Mouse (Mus musculus) stomach, embryonic 16.5 days (tissue): ENCODE measurements around the gene Lctl. TPM values are rescaled to one million over a fixed set of nuclear protein-coding genes. Genes with fewer than 3 reads are reported as not detected.
"Not testable (repeated sequence)": the region's sequence is repeated elsewhere in the genome, so short reads cannot be mapped to it uniquely, and the experiment has no call there.

Experiments
- ATAC-seq: fragments of 200-750 bp; cut with Nextera tagmentation; 2 replicates; pipeline ENCODE4 v1.8.0; 2017; ENCODE audit warnings: moderate number of reproducible peaks, moderate TSS enrichment; ENCODE audit not compliant: insufficient read depth, low FRiP score
- H3K27ac ChIP-seq: fragments of 300-500 bp; sonication (generic); 2 replicates; pipeline ENCODE4 v1.5.1; 2014; ENCODE audit warnings: low read length
- H3K27me3 ChIP-seq: fragments of 300-500 bp; sonication (generic); 2 replicates; pipeline ENCODE4 v1.6.1; 2014; ENCODE audit warnings: low read length, control low read depth, mixed read lengths; ENCODE audit not compliant: control insufficient read depth, insufficient read depth
- H3K36me3 ChIP-seq: fragments of 300-500 bp; sonication (generic); 2 replicates; pipeline ENCODE4 v1.6.1; 2014; ENCODE audit warnings: low read length; ENCODE audit not compliant: control insufficient read depth, insufficient read depth
- H3K4me1 ChIP-seq: fragments of 300-500 bp; sonication (generic); 2 replicates; pipeline ENCODE4 v1.6.1; 2014; ENCODE audit warnings: low read length, control low read depth, mixed read lengths; ENCODE audit not compliant: control insufficient read depth, insufficient read depth
- H3K4me2 ChIP-seq: fragments of 300-500 bp; sonication (generic); 2 replicates; pipeline ENCODE4 v1.6.1; 2014; ENCODE audit warnings: low read depth, low read length, mixed read lengths
- H3K4me3 ChIP-seq: fragments of 300-500 bp; sonication (generic); replicated peaks from 2 replicates; pipeline ENCODE4 v1.5.1; 2014; ENCODE audit warnings: mild to moderate bottlenecking, low read length
- H3K9ac ChIP-seq: fragments of 300-500 bp; sonication (generic); 2 replicates; pipeline ENCODE4 v1.6.1; 2014; ENCODE audit warnings: low read length
- H3K9me3 ChIP-seq: fragments of 300-500 bp; sonication (generic); replicated peaks from 2 replicates; pipeline ENCODE4 v1.6.1; 2016; ENCODE audit warnings: low read length, control low read depth; ENCODE audit not compliant: control insufficient read depth
- WGBS: fragments of 180-500 bp; shearing (Covaris S2); extraction: QIAGEN DNeasy Blood & Tissue Kit; methylation state at CpG from one replicate; pipeline ENCODE4 v1.1.7; 2014; 5-methylcytosine and 5-hydroxymethylcytosine counted together
- polyA plus RNA-seq: library from polyadenylated mRNA; unstranded; fragments of >200 nt; fragmentation: Nextera tagmentation; extraction: Ambion mirVana; gene quantifications from 2 replicates; pipeline ENCODE4 v1.2.1, GENCODE M21; 2015

The Lctl gene
- polyA plus RNA-seq, 1 experiment from 2014 or later: 0.23 TPM

DNA sequence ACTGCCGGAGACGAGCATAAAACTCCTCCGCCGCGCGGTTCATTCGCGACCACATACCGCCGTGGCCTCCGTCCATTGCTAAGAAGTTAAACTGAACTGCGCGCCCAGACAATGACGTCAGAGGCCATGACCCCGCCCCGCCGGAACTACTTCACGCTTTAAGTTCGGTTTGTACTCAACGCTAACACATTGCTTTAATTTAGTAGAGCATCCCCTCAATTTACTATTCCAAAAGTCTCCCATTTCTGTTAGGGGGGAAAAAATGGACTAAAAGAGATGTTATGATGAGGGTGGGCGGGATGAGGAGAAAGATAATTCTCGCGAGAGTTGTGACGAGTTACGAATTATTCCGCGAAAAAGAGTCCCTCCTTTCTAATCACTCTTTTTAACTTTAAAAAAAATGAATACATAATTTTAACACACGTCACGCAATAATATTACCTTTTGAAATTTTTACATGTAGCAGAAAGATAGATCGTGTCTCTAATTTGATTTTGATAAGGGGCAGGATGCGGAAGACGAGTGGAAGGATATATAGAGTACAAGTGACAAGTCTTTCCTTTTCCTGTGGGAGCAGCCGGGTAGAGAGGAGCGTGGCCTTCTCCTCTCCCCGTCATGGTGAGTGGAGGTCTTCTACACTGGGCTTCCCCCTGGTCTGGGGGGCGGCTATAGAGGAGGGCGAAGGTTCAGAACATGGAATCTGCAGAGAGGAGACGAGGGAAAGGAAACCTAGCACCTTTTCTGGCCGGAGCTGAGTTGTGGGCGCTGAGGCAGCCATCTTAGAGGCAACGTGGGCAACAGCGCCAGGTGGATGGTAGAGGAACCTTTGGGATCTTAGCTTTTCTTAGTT is 56.1 kb downstream of the Lctl start, which contains the start of the genes Zwilch and Rpl4:
TSS of gene Zwilch (minus strand) at position 289 of the 850 bp plus-strand sequence.
TSS of gene Rpl4 (plus strand) at position 560 of the 850 bp plus-strand sequence.
- Histone ChIP-seq H3K9me3 (no peaks in the 10 kb centered on the region), H3K36me3 (peaks cover 27% of the 10 kb centered on the region), H3K27me3 (no peaks in the 10 kb centered on the region), H3K9ac (peak within 1 kb of the TSS; percentile 96), H3K4me2 (peak within 1 kb of the TSS; percentile 95), H3K4me3 (peak within 1 kb of the TSS; percentile 99), H3K4me1 (peaks cover 13% of the 10 kb centered on the region), H3K27ac (peak within 1 kb of the TSS; percentile 97)
- WGBS: under 1% methylated on average over 42 of the region's 42 CpGs
- peak; percentile 88 for ATAC-seq

DNA sequence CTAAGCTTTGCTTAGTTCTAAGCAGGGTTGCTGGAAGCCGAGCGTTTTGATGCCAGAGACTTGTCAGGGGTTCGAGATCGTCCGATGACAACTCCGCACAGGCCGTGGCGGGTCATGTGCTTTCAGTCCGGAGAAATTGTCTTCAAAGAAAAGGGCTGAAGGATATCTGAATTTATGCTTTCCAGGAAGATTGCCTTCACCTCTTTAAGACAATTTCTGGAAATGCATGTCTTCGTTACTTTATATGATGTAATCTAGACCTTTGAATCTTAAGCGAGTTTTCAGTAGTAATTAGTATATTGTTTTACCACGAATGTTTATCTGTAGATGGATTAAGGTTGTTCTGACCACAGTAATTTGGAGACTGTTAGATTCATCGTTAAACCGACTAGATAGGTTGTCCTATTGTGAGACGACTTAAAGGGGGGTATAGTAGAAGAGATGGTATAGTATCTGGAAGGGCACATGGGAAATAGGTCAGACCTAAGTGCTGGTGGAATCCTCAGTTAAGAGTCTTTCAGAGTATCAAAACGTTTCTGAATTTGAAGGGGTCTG is 56.8 kb downstream of the Lctl start:
- peak overlapping the region; percentile 81 for H3K27ac ChIP-seq
- H3K4me3 ChIP-seq: peak overlapping the region; percentile 99
- no peaks in the 10 kb centered on the region for H3K9me3 ChIP-seq
- peaks cover 14% of the 10 kb centered on the region for H3K4me1 ChIP-seq
- peak overlapping the region; percentile 95 for H3K4me2 ChIP-seq
- no peak for ATAC-seq
- under 1% methylated on average over 16 of the region's 16 CpGs for WGBS
- H3K36me3 ChIP-seq: peaks cover 34% of the 10 kb centered on the region
- H3K27me3 ChIP-seq: no peaks in the 10 kb centered on the region
- peak overlapping the region; percentile 96 for H3K9ac ChIP-seq

GRCm38 (mm10) chr9:64174341-64174740 is 57.4 kb downstream of the Lctl start:
- peak overlapping the region; percentile 95 for H3K4me2 ChIP-seq
- peaks cover 35% of the 10 kb centered on the region for H3K36me3 ChIP-seq
- no peak overlapping the region for H3K27ac ChIP-seq
- peaks cover 15% of the 10 kb centered on the region for H3K4me1 ChIP-seq
- H3K9ac ChIP-seq: peak overlapping the region; percentile 96
- peak overlapping the region; percentile 99 for H3K4me3 ChIP-seq
- no peaks in the 10 kb centered on the region for H3K9me3 ChIP-seq
- no peaks in the 10 kb centered on the region for H3K27me3 ChIP-seq
- no peak for ATAC-seq

DNA sequence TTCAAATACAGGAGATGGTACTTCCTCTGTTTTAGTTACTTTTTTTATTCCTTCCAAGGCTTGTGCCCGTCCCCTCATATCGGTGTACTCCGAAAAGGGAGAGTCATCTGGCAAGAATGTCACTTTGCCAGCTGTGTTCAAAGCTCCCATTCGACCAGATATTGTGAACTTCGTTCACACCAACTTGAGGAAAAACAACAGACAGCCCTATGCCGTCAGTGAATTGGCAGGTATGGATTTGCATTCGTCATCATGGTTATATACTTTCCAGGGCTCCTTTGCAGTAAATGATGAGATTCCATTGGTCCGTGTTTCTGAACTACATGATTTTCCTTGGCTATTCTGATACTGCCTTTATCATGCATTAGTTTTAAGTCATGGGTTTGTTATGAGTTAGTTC is 57.8 kb downstream of the Lctl start:
- Histone ChIP-seq H3K4me3 (peak overlapping the region; percentile 99), H3K9ac (peak overlapping the region; percentile 19; the same call in 1 of the 2 replicates), H3K9me3 (no peaks in the 10 kb centered on the region), H3K36me3 (peaks cover 35% of the 10 kb centered on the region), H3K27me3 (no peaks in the 10 kb centered on the region), H3K4me1 (peaks cover 16% of the 10 kb centered on the region), H3K27ac (no peak overlapping the region), H3K4me2 (peak overlapping the region; percentile 95)
- 53% methylated on average over 8 of the region's 8 CpGs for WGBS
- ATAC-seq: no peak

GRCm38 (mm10) chr9:64175378-64175777 is 58.4 kb downstream of the Lctl start:
- H3K9ac ChIP-seq: 0 out of 2 replicates have a peak overlapping the region, but pooled peaks have one; percentile 19
- ATAC-seq: no peak
- 0 out of 2 replicates have a peak overlapping the region, but pooled peaks have one; percentile 95 for H3K4me2 ChIP-seq
- H3K4me3 ChIP-seq: no peak overlapping the region
- H3K4me1 ChIP-seq: peaks cover 18% of the 10 kb centered on the region
- H3K27me3 ChIP-seq: no peaks in the 10 kb centered on the region
- 83% methylated on average over 11 of the region's 11 CpGs for WGBS
- peaks cover 35% of the 10 kb centered on the region for H3K36me3 ChIP-seq
- H3K9me3 ChIP-seq: no peaks in the 10 kb centered on the region
- no peak overlapping the region for H3K27ac ChIP-seq

DNA sequence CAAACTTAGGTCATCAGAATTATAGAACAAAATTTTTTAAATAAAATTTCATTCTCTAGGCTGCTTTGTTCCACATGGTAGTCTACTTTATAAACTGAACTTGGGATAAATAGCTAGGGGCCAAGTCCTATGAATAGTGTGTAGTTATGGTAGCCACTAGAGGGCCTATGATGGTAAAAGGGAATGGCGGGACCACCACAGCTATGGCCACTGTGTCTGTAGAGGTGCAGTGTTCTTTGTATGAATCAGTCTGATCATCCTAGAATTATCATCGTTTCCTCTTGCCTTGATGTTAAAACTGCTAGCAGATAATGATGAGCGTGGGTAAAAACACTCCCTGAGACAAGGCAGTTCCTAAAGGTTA is 61.6 kb downstream of the Lctl start:
- WGBS: 31% methylated on average over 3 of the region's 3 CpGs
- peaks cover 11% of the 10 kb centered on the region; the same call in 1 of the 2 replicates for H3K4me1 ChIP-seq
- peaks cover 47% of the 10 kb centered on the region for H3K36me3 ChIP-seq
- ATAC-seq: no peak
- no peaks in the 10 kb centered on the region for H3K27me3 ChIP-seq
- peak overlapping the region; percentile 86 for H3K9ac ChIP-seq
- peak overlapping the region; percentile 91 for H3K27ac ChIP-seq
- peak overlapping the region; percentile 55 for H3K4me2 ChIP-seq
- H3K4me3 ChIP-seq: peak overlapping the region; percentile 73
- no peaks in the 10 kb centered on the region for H3K9me3 ChIP-seq

DNA sequence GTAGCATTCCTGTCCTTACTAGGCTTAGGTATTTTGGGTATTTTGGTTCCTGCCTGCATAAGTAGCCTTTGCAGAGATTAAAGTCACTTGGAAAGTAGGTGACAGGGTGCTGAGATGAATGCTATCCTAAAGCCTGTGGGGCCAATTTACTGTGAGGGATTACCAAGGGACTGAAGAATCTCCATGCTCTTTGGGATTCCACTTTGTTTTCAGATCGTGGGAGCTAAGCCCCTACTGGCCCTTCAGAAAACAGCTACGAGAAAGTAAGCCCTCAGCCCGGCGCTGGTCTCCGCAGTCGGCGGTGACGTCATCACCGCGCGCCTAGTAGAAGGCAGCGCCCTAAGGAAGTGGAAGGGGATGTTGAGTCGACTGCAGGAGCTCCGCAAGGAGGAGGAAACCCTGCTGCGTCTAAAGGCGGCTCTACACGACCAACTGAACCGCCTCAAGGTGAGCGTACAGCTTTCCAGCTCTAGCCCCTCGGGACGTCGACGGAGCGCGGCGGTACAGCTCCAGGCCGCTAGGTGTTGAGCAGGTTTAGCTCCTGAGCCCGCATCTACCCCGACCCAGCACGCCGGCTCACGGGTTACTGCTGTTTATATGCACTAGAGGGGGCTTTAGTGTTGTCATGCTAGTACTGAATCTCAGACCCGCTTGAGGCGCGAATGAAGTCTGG is 62.2 kb downstream of the Lctl start, which contains the start of gene Snapc5:
TSS of gene Snapc5 (plus strand) at position 301 of the 673 bp plus-strand sequence.
- no peaks in the 10 kb centered on the region for H3K9me3 ChIP-seq

GRCm38 (mm10) chr9:64183295-64183694 is 66.3 kb downstream of the Lctl start:
- H3K9ac ChIP-seq, H3K9me3 ChIP-seq, H3K4me1 ChIP-seq, H3K27ac ChIP-seq, H3K27me3 ChIP-seq, ATAC-seq, H3K4me3 ChIP-seq, H3K4me2 ChIP-seq: not testable (repeated sequence)
- peaks cover 27% of the 10 kb centered on the region; the same call in 1 of the 2 replicates for H3K36me3 ChIP-seq
- 95% methylated on average over 5 of the region's 5 CpGs for WGBS

More for the DNA sequence above, 62.2 kb downstream of the Lctl start, which contains the start of gene Snapc5:
- under 1% methylated on average over 35 of the region's 35 CpGs for WGBS
- peak; percentile 94 for ATAC-seq
- Histone ChIP-seq H3K9ac (peak within 1 kb of the TSS; percentile 86), H3K27ac (peak within 1 kb of the TSS; percentile 91), H3K4me3 (peak within 1 kb of the TSS; percentile 73), H3K36me3 (peaks cover 48% of the 10 kb centered on the region), H3K4me2 (peak within 1 kb of the TSS; percentile 55), H3K27me3 (no peaks in the 10 kb centered on the region), H3K4me1 (peaks cover 11% of the 10 kb centered on the region; the same call in 1 of the 2 replicates)
